Mouse (Mus musculus) kidney, adult 2 months (tissue): ENCODE results near the gene Cpsf2.

Experiments used
- CTCF ChIP-seq: fragments of 200-500 bp; conservative IDR thresholded peaks from 2 replicates; pipeline ENCODE4 v1.5.1; 2011; ENCODE audit warnings: low read depth, mild to moderate bottlenecking, control low read depth, low read length, moderate library complexity, mixed read lengths; ENCODE audit not compliant: insufficient read depth, insufficient read length
- POLR2A ChIP-seq: fragments of 200-500 bp; IDR thresholded peaks from one replicate; pipeline ENCODE4 v1.6.1; 2011; ENCODE audit warnings: low read depth, low read length, control low read depth

DNA sequence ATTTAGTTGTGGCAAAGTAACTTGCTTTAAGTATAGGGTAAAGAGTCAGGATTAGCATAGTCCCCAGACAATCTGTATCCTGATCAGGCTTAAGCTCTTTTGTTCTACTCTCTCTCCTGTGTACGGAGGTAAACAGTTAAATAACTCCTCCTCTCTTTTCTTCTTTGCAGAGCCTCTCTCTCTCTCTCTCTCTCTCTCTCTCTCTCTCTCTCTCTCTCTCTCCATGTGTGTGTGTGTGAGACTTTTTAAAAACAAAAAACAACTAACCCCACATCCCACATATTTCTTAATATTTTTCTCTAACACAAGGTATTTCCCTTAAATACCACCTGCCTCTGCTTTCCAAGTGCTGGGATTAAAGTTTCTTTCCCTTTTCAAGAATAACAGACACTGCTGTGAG, 1.2 kb upstream of the Cpsf2 start:
- no peak for TF ChIP-seq POLR2A
- TF ChIP-seq CTCF = no peak
